Mouse (Mus musculus): Measurements from ENCODE around the gene Gm27021. TPM values are rescaled to one million over a fixed set of nuclear protein-coding genes. Genes with fewer than 3 reads are reported as not detected.
A peak's percentile ranks its signal among the peaks of the same experiment; 100 is the strongest.

Gene Gm27021
- total RNA-seq, 1 experiment from 2014 or later: not detected

GRCm38 (mm10) chr8:120580336-120581000, 87.4 kb downstream of the Gm27021 start:
- ATAC-seq (ENCODE audit: extremely low read depth, insufficient number of reproducible peaks, low FRiP score, poor library complexity, severe bottlenecking): no peak

GRCm38 (mm10) chr8:120577821-120578220, 90.1 kb downstream of the Gm27021 start:
- ATAC-seq (ENCODE audit: extremely low read depth, insufficient number of reproducible peaks, low FRiP score, poor library complexity, severe bottlenecking): no peak

GRCm38 (mm10) chr8:120575801-120576200, 92.1 kb downstream of the Gm27021 start:
- no peak for ATAC-seq (ENCODE audit: extremely low read depth, insufficient number of reproducible peaks, low FRiP score, poor library complexity, severe bottlenecking)

GRCm38 (mm10) chr8:120574941-120575340, 92.9 kb downstream of the Gm27021 start:
- ATAC-seq (ENCODE audit: extremely low read depth, insufficient number of reproducible peaks, low FRiP score, poor library complexity, severe bottlenecking): no peak

- no peak for ATAC-seq (ENCODE audit: extremely low read depth, insufficient number of reproducible peaks, low FRiP score, poor library complexity, severe bottlenecking)
Observed at GRCm38 (mm10) chr8:120573866-120574265, 94.0 kb downstream of the Gm27021 start.

GRCm38 (mm10) chr8:120572534-120572933, 95.3 kb downstream of the Gm27021 start:
- ATAC-seq (ENCODE audit: extremely low read depth, insufficient number of reproducible peaks, low FRiP score, poor library complexity, severe bottlenecking): peak; percentile 53

GRCm38 (mm10) chr8:120571561-120571960, 96.3 kb downstream of the Gm27021 start:
- no peak for ATAC-seq (ENCODE audit: extremely low read depth, insufficient number of reproducible peaks, low FRiP score, poor library complexity, severe bottlenecking)

- peak; percentile 48 for ATAC-seq (ENCODE audit: extremely low read depth, insufficient number of reproducible peaks, low FRiP score, poor library complexity, severe bottlenecking)
Observed at GRCm38 (mm10) chr8:120569939-120570715, 97.8 kb downstream of the Gm27021 start.

- ATAC-seq (ENCODE audit: extremely low read depth, insufficient number of reproducible peaks, low FRiP score, poor library complexity, severe bottlenecking): no peak
Observed at GRCm38 (mm10) chr8:120569123-120569522, 98.8 kb downstream of the Gm27021 start.

- no peak for ATAC-seq (ENCODE audit: extremely low read depth, insufficient number of reproducible peaks, low FRiP score, poor library complexity, severe bottlenecking)
Observed at GRCm38 (mm10) chr8:120568164-120568798, 99.6 kb downstream of the Gm27021 start.

GRCm38 (mm10) chr8:120567731-120568130, 100.1 kb downstream of the Gm27021 start:
- no peak for ATAC-seq (ENCODE audit: extremely low read depth, insufficient number of reproducible peaks, low FRiP score, poor library complexity, severe bottlenecking)

GRCm38 (mm10) chr8:120566681-120567080, 101.2 kb downstream of the Gm27021 start:
- no peak for ATAC-seq (ENCODE audit: extremely low read depth, insufficient number of reproducible peaks, low FRiP score, poor library complexity, severe bottlenecking)

- ATAC-seq (ENCODE audit: extremely low read depth, insufficient number of reproducible peaks, low FRiP score, poor library complexity, severe bottlenecking): no peak
Observed at GRCm38 (mm10) chr8:120565151-120565711, 102.6 kb downstream of the Gm27021 start.

GRCm38 (mm10) chr8:120563851-120564837, 103.7 kb downstream of the Gm27021 start:
- ATAC-seq (ENCODE audit: extremely low read depth, insufficient number of reproducible peaks, low FRiP score, poor library complexity, severe bottlenecking): peak; percentile 73

- no peak for ATAC-seq (ENCODE audit: extremely low read depth, insufficient number of reproducible peaks, low FRiP score, poor library complexity, severe bottlenecking)
Observed at GRCm38 (mm10) chr8:120563348-120563724, 104.5 kb downstream of the Gm27021 start.

GRCm38 (mm10) chr8:120562680-120563347, 105.1 kb downstream of the Gm27021 start:
- no peak for ATAC-seq (ENCODE audit: extremely low read depth, insufficient number of reproducible peaks, low FRiP score, poor library complexity, severe bottlenecking)

GRCm38 (mm10) chr8:120561539-120562435, 106.1 kb downstream of the Gm27021 start:
- ATAC-seq (ENCODE audit: extremely low read depth, insufficient number of reproducible peaks, low FRiP score, poor library complexity, severe bottlenecking): no peak

Data from neutrophil, adult 5-6 weeks (primary cell).